ENCODE assay signal across 8 mouse cellular contexts in the genomic region with DNA sequence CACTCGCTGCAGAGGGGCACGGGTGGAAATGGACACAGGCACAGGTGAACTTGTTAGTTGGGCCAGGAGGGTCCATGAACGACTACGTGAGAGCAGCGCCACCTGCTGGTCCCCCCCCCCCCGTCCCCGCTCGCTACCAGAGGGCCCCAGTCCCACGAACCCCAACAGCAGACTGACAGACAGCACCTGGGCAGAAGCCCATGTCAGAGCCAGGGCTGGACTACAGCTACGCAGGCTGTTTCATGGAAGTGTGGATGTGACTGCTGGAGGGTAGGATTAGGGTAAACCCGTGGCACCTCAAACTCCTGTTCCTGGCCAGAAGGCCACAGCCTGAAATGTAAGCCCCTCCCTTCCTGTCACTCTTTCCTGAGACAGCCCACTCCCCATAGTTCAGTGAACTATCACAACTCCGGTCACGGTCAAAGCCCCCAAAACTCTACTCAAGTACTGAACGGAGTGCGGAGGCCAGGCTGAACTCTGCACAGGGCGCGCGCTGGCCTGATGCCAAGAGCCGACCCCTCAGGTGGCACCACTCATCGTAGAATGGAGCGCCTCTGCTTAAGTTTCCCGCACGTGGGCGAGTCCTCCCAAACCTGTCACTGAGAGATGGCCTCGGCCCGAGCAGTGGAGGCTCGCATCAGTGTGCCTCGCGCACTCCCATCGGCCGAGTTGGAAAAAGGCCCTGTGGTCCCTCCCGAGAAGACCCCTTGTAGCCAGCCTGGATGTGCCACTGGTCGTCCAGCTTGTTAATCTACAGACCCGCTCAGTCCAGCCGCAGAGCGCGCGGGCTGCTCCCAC. TPM values are rescaled to one million over a fixed set of nuclear protein-coding genes. Genes with fewer than 3 reads are reported as not detected.
DNase-seq lines count a peak whose midpoint lies in the region; ATAC-seq lines count a peak whose summit lies in the region.

No protein-coding gene starts in this region.

- peak; percentile 30 for ATAC-seq in embryonic facial prominence, embryonic 15.5 days (ENCODE audit: insufficient number of reproducible peaks, low FRiP score, low TSS enrichment, low read depth)
- ATAC-seq in megakaryocyte-erythroid progenitor cell, adult 5-6 weeks (replicated peaks; ENCODE audit: low FRiP score, low TSS enrichment, poor library complexity, severe bottlenecking), result peak; percentile 29

- H3K27ac ChIP-seq in embryonic facial prominence, embryonic 15.5 days (replicated peaks), result peak overlapping the region; percentile 80

- H3K9ac ChIP-seq in embryonic facial prominence, embryonic 15.5 days, result peak overlapping the region; percentile 60

- H3K4me1 ChIP-seq in embryonic facial prominence, embryonic 15.5 days, result peaks cover 56% of the 10 kb centered on the region

- peaks cover 39% of the 10 kb centered on the region for H3K36me3 ChIP-seq in embryonic facial prominence, embryonic 15.5 days

- H3K9me3 ChIP-seq in embryonic facial prominence, embryonic 15.5 days (replicated peaks), result no peaks in the 10 kb centered on the region

- under 1% methylated on average over 38 of the region's 38 CpGs for WGBS in embryonic facial prominence, embryonic 15.5 days

- no peaks in the 10 kb centered on the region for H3K27me3 ChIP-seq in embryonic facial prominence, embryonic 15.5 days

- peak overlapping the region; percentile 99 for H3K4me2 ChIP-seq in embryonic facial prominence, embryonic 15.5 days (replicated peaks)

- intact Hi-C loops in heart, postnatal 14 days (cut with DNase I), result loop anchor here (1.0 to 5.0 kb wide), 5 partner anchors 54 to 226 kb away; no protein-coding TSS in a partner anchor

- DNase-seq in layer of hippocampus, adult 11-12 months (ENCODE audit: low spot score), result peak; percentile 66
- no peak for DNase-seq in layer of hippocampus, adult 9-10 months (ENCODE audit: low spot score)
- peak; percentile 70 for DNase-seq in adrenal gland, adult 2 months
- DNase-seq in heart, postnatal 14 days, result peak; percentile 68 to 69
- DNase-seq in kidney, postnatal 4 days, result peak; percentile 78 to 80
- DNase-seq in spleen, postnatal 36 days (ENCODE audit: low spot score in 2 of 2), result peak; percentile 38 to 46

- peak overlapping the region; percentile 71 for H3K4me3 ChIP-seq in embryonic facial prominence, embryonic 15.5 days (replicated peaks)

RNA-seq across cellular contexts. Expression of a gene that starts 0.6 kb away (rescaled TPM):
- 10 to 100 TPM; 54.0 to 63.5 TPM for total RNA-seq in adrenal gland, adult 2 months (2021)
- 86.0 and 90.2 TPM in 2 replicates for polyA plus RNA-seq in adrenal gland, adult 2 months (2012; rRNA removed)
- 145 and 157 TPM in 2 replicates for polyA plus RNA-seq in embryonic facial prominence, embryonic 15.5 days (2015; fragmentation: Nextera tagmentation; extraction: Ambion mirVana)
- total RNA-seq in heart, postnatal 14 days (2021), result 10 to 100 TPM; 35.4 to 36.4 TPM
- 132 and 157 TPM in 2 replicates for total RNA-seq in megakaryocyte-erythroid progenitor cell, adult 5-6 weeks (2014; fragmentation: Nextera tagmentation)
- 95.0 and 99.4 TPM in 2 replicates for total RNA-seq in megakaryocyte-erythroid progenitor cell, adult 5-6 weeks (2017)

RNA-seq across cellular contexts. Expression of a gene that starts 0.8 kb away (rescaled TPM):
- total RNA-seq in adrenal gland, adult 2 months (2021), result 10 to 100 TPM; 21.9 to 25.3 TPM
- polyA plus RNA-seq in adrenal gland, adult 2 months (2012; rRNA removed), result 34.2 and 40.1 TPM in 2 replicates
- polyA plus RNA-seq in embryonic facial prominence, embryonic 15.5 days (2015; fragmentation: Nextera tagmentation; extraction: Ambion mirVana), result 69.7 and 82.2 TPM in 2 replicates
- total RNA-seq in heart, postnatal 14 days (2021), result 10 to 100 TPM in 1 of 2 experiments, 1 to 10 TPM in 1; 9.2 to 10.9 TPM
- 25.3 and 34.4 TPM in 2 replicates for total RNA-seq in megakaryocyte-erythroid progenitor cell, adult 5-6 weeks (2014; fragmentation: Nextera tagmentation)
- total RNA-seq in megakaryocyte-erythroid progenitor cell, adult 5-6 weeks (2017), result 37.0 and 38.1 TPM in 2 replicates

RNA-seq across cellular contexts. Expression of a gene that starts 8.3 kb away (rescaled TPM):
- 10 to 100 TPM; 13.7 to 15.9 TPM for total RNA-seq in adrenal gland, adult 2 months (2021)
- polyA plus RNA-seq in adrenal gland, adult 2 months (2012; rRNA removed), result 21.1 and 25.6 TPM in 2 replicates
- 64.5 and 75.4 TPM in 2 replicates for polyA plus RNA-seq in embryonic facial prominence, embryonic 15.5 days (2015; fragmentation: Nextera tagmentation; extraction: Ambion mirVana)
- total RNA-seq in heart, postnatal 14 days (2021), result 1 to 10 TPM; 1.3 to 1.6 TPM
- total RNA-seq in megakaryocyte-erythroid progenitor cell, adult 5-6 weeks (2014; fragmentation: Nextera tagmentation), result 1.6 and 2.9 TPM in 2 replicates
- total RNA-seq in megakaryocyte-erythroid progenitor cell, adult 5-6 weeks (2017), result not detected in 2 replicates

RNA-seq across cellular contexts. Expression of a gene that starts 14.1 kb away (rescaled TPM):
- total RNA-seq in adrenal gland, adult 2 months (2021), result 100 to 1,000 TPM in 1 of 2 experiments, 10 to 100 TPM in 1; 41.4 to 122 TPM
- 136 and 150 TPM in 2 replicates for polyA plus RNA-seq in adrenal gland, adult 2 months (2012; rRNA removed)
- polyA plus RNA-seq in embryonic facial prominence, embryonic 15.5 days (2015; fragmentation: Nextera tagmentation; extraction: Ambion mirVana), result 35.9 and 36.6 TPM in 2 replicates
- 1 to 10 TPM; 3.1 to 5.8 TPM for total RNA-seq in heart, postnatal 14 days (2021)
- total RNA-seq in megakaryocyte-erythroid progenitor cell, adult 5-6 weeks (2014; fragmentation: Nextera tagmentation), result 12.7 and 14.9 TPM in 2 replicates
- total RNA-seq in megakaryocyte-erythroid progenitor cell, adult 5-6 weeks (2017), result 6.2 and 10.2 TPM in 2 replicates

RNA-seq across cellular contexts. Expression of a gene that starts 18.9 kb away (rescaled TPM):
- 10 to 100 TPM in 1 of 2 experiments, 1 to 10 TPM in 1; 8.3 to 10.6 TPM for total RNA-seq in adrenal gland, adult 2 months (2021)
- 52.6 and 54.2 TPM in 2 replicates for polyA plus RNA-seq in adrenal gland, adult 2 months (2012; rRNA removed)
- polyA plus RNA-seq in embryonic facial prominence, embryonic 15.5 days (2015; fragmentation: Nextera tagmentation; extraction: Ambion mirVana), result 193 and 315 TPM in 2 replicates
- total RNA-seq in heart, postnatal 14 days (2021), result 10 to 100 TPM; 18.6 to 53.1 TPM
- not detected in 2 replicates for total RNA-seq in megakaryocyte-erythroid progenitor cell, adult 5-6 weeks (2014; fragmentation: Nextera tagmentation)
- total RNA-seq in megakaryocyte-erythroid progenitor cell, adult 5-6 weeks (2017), result not detected in 2 replicates
